Mouse (Mus musculus) midbrain, embryonic 13.5 days (tissue): ENCODE data around the gene Bcl2l14. TPM values are rescaled to one million over a fixed set of nuclear protein-coding genes. Genes with fewer than 3 reads are reported as not detected.
A peak's percentile ranks its signal among the peaks of the same experiment; 100 is the strongest.

ENCODE experiments used
- ATAC-seq: fragments of 200-750 bp; cut with Nextera tagmentation; 2 replicates; pipeline ENCODE4 v1.8.0; 2017; ENCODE audit warnings: mild to moderate bottlenecking, moderate TSS enrichment, moderate library complexity
- H3K27ac ChIP-seq: fragments of 300-500 bp; sonication (generic); 2 replicates; pipeline ENCODE4 v1.5.1; 2015; ENCODE audit warnings: inconsistent platforms, mild to moderate bottlenecking, moderate library complexity
- H3K27me3 ChIP-seq: fragments of 300-500 bp; sonication (generic); 2 replicates; pipeline ENCODE4 v1.6.1; 2015; ENCODE audit warnings: mild to moderate bottlenecking, inconsistent platforms
- H3K36me3 ChIP-seq: fragments of 300-500 bp; sonication (generic); 2 replicates; pipeline ENCODE4 v1.6.1; 2015; ENCODE audit warnings: mild to moderate bottlenecking, inconsistent platforms
- H3K4me1 ChIP-seq: fragments of 300-500 bp; sonication (generic); replicated peaks from 2 replicates; pipeline ENCODE4 v1.6.1; 2015; ENCODE audit warnings: inconsistent platforms
- H3K4me2 ChIP-seq: fragments of 300-500 bp; sonication (generic); replicated peaks from 2 replicates; pipeline ENCODE4 v1.6.1; 2015; ENCODE audit warnings: moderate library complexity, mild to moderate bottlenecking, inconsistent platforms
- H3K4me3 ChIP-seq: fragments of 300-500 bp; sonication (generic); replicated peaks from 2 replicates; pipeline ENCODE4 v1.5.1; 2015; ENCODE audit warnings: mild to moderate bottlenecking, inconsistent platforms
- H3K9ac ChIP-seq: fragments of 300-500 bp; sonication (generic); replicated peaks from 2 replicates; pipeline ENCODE4 v1.6.1; 2015; ENCODE audit warnings: mild to moderate bottlenecking, inconsistent platforms
- H3K9me3 ChIP-seq: fragments of 300-500 bp; sonication (generic); 2 replicates; pipeline ENCODE4 v1.6.1; 2016; ENCODE audit warnings: mild to moderate bottlenecking, inconsistent platforms
- WGBS: fragments of 180-500 bp; shearing (Covaris S2); methylation state at CpG from one replicate; pipeline ENCODE4 v1.1.7; 2015; 5-methylcytosine and 5-hydroxymethylcytosine counted together
- polyA plus RNA-seq: library from polyadenylated mRNA; unstranded; fragments of >200 nt; fragmentation: Nextera tagmentation; extraction: Ambion mirVana; gene quantifications from 2 replicates; pipeline ENCODE4 v1.2.1, GENCODE M21; 2015

The Bcl2l14 gene
- polyA plus RNA-seq, 1 experiment from 2014 or later = not detected

GRCm38 (mm10) chr6:134413706-134414531 lies 17.8 kb downstream of the Bcl2l14 start:
- Histone ChIP-seq H3K27ac (no peak overlapping the region), H3K36me3 (no peaks in the 10 kb centered on the region), H3K9me3 (no peaks in the 10 kb centered on the region), H3K27me3 (no peaks in the 10 kb centered on the region), H3K4me3 (no peak overlapping the region), H3K9ac (no peak overlapping the region), H3K4me2 (no peak overlapping the region), H3K4me1 (no peaks in the 10 kb centered on the region)
- WGBS = 68% methylated on average over 18 of the region's 18 CpGs
- ATAC-seq = no peak

GRCm38 (mm10) chr6:134414532-134414883 lies 18.4 kb downstream of the Bcl2l14 start:
- no peak overlapping the region for H3K9ac ChIP-seq
- no peaks in the 10 kb centered on the region for H3K9me3 ChIP-seq
- no peaks in the 10 kb centered on the region for H3K4me1 ChIP-seq
- H3K27me3 ChIP-seq = no peaks in the 10 kb centered on the region
- no peak overlapping the region for H3K4me3 ChIP-seq
- 76% methylated on average over 4 of the region's 4 CpGs for WGBS
- no peak overlapping the region for H3K27ac ChIP-seq
- no peaks in the 10 kb centered on the region for H3K36me3 ChIP-seq
- no peak for ATAC-seq
- no peak overlapping the region for H3K4me2 ChIP-seq

- no peaks in the 10 kb centered on the region for H3K9me3 ChIP-seq
- H3K4me1 ChIP-seq = no peaks in the 10 kb centered on the region
- ATAC-seq = no peak
- H3K4me2 ChIP-seq = no peak overlapping the region
- H3K36me3 ChIP-seq = no peaks in the 10 kb centered on the region
- H3K4me3 ChIP-seq = no peak overlapping the region
- no peak overlapping the region for H3K9ac ChIP-seq
- WGBS = 52% methylated on average over 3 of the region's 3 CpGs
- H3K27ac ChIP-seq = no peak overlapping the region
- no peaks in the 10 kb centered on the region for H3K27me3 ChIP-seq
These were observed 20.5 kb downstream of the Bcl2l14 start for GRCm38 (mm10) chr6:134416556-134417105.

GRCm38 (mm10) chr6:134417886-134418285 lies 21.8 kb downstream of the Bcl2l14 start:
- H3K27me3 ChIP-seq = no peaks in the 10 kb centered on the region
- H3K27ac ChIP-seq = no peak overlapping the region
- H3K9me3 ChIP-seq = no peaks in the 10 kb centered on the region
- WGBS = 70% methylated on average over 3 of the region's 3 CpGs
- no peak overlapping the region for H3K9ac ChIP-seq
- H3K4me3 ChIP-seq = no peak overlapping the region
- H3K36me3 ChIP-seq = no peaks in the 10 kb centered on the region
- no peak overlapping the region for H3K4me2 ChIP-seq
- no peaks in the 10 kb centered on the region for H3K4me1 ChIP-seq
- ATAC-seq = no peak

GRCm38 (mm10) chr6:134420375-134420774 lies 24.3 kb downstream of the Bcl2l14 start:
- Histone ChIP-seq H3K9ac (no peak overlapping the region), H3K9me3 (no peaks in the 10 kb centered on the region), H3K36me3 (no peaks in the 10 kb centered on the region), H3K4me1 (no peaks in the 10 kb centered on the region), H3K27me3 (no peaks in the 10 kb centered on the region), H3K4me3 (no peak overlapping the region), H3K27ac (no peak overlapping the region), H3K4me2 (no peak overlapping the region)
- no peak for ATAC-seq
- 87% methylated on average over 8 of the region's 8 CpGs for WGBS

- H3K4me3 ChIP-seq = no peak overlapping the region
- ATAC-seq = no peak
- 86% methylated on average over 6 of the region's 6 CpGs for WGBS
- no peaks in the 10 kb centered on the region for H3K27me3 ChIP-seq
- H3K9me3 ChIP-seq = no peaks in the 10 kb centered on the region
- no peak overlapping the region for H3K27ac ChIP-seq
- H3K4me1 ChIP-seq = no peaks in the 10 kb centered on the region
- no peak overlapping the region for H3K9ac ChIP-seq
- H3K36me3 ChIP-seq = no peaks in the 10 kb centered on the region
- H3K4me2 ChIP-seq = no peak overlapping the region
These were observed 25.8 kb downstream of the Bcl2l14 start for GRCm38 (mm10) chr6:134421921-134422320.

- H3K4me2 ChIP-seq = no peak overlapping the region
- peak; percentile 89 for ATAC-seq
- 48% methylated on average over 11 of the region's 11 CpGs for WGBS
These were observed 29.1 kb downstream of the Bcl2l14 start for GRCm38 (mm10) chr6:134425216-134425717.

GRCm38 (mm10) chr6:134427165-134427564 lies 31.0 kb downstream of the Bcl2l14 start:
- no peak overlapping the region for H3K9ac ChIP-seq
- H3K9me3 ChIP-seq = no peaks in the 10 kb centered on the region
- no peaks in the 10 kb centered on the region for H3K4me1 ChIP-seq
- H3K36me3 ChIP-seq = no peaks in the 10 kb centered on the region
- no peaks in the 10 kb centered on the region for H3K27me3 ChIP-seq
- H3K27ac ChIP-seq = no peak overlapping the region
- no peak for ATAC-seq
- H3K4me3 ChIP-seq = no peak overlapping the region
- no peak overlapping the region for H3K4me2 ChIP-seq
- 82% methylated on average over 3 of the region's 3 CpGs for WGBS

More at GRCm38 (mm10) chr6:134425216-134425717, 29.1 kb downstream of the Bcl2l14 start:
- no peaks in the 10 kb centered on the region for H3K27me3 ChIP-seq
- no peak overlapping the region for H3K4me3 ChIP-seq
- no peak overlapping the region for H3K9ac ChIP-seq
- no peaks in the 10 kb centered on the region for H3K36me3 ChIP-seq
- H3K9me3 ChIP-seq = no peaks in the 10 kb centered on the region
- H3K27ac ChIP-seq = no peak overlapping the region
- no peaks in the 10 kb centered on the region for H3K4me1 ChIP-seq

GRCm38 (mm10) chr6:134428455-134428854 lies 32.3 kb downstream of the Bcl2l14 start:
- no peaks in the 10 kb centered on the region for H3K4me1 ChIP-seq
- H3K27ac ChIP-seq = no peak overlapping the region
- no peak for ATAC-seq
- H3K27me3 ChIP-seq = no peaks in the 10 kb centered on the region
- H3K9ac ChIP-seq = no peak overlapping the region
- H3K9me3 ChIP-seq = no peaks in the 10 kb centered on the region
- no peak overlapping the region for H3K4me2 ChIP-seq
- H3K4me3 ChIP-seq = no peak overlapping the region
- 80% methylated on average over 5 of the region's 5 CpGs for WGBS
- H3K36me3 ChIP-seq = no peaks in the 10 kb centered on the region

- Histone ChIP-seq H3K27me3 (no peaks in the 10 kb centered on the region), H3K4me2 (no peak overlapping the region), H3K4me1 (no peaks in the 10 kb centered on the region), H3K9me3 (no peaks in the 10 kb centered on the region), H3K4me3 (no peak overlapping the region), H3K27ac (no peak overlapping the region), H3K36me3 (no peaks in the 10 kb centered on the region), H3K9ac (no peak overlapping the region)
- 79% methylated on average over 9 of the region's 9 CpGs for WGBS
- ATAC-seq = no peak
These were observed 34.2 kb downstream of the Bcl2l14 start for GRCm38 (mm10) chr6:134430161-134430799.

- Histone ChIP-seq H3K4me2 (no peak overlapping the region), H3K9ac (no peak overlapping the region), H3K9me3 (no peaks in the 10 kb centered on the region), H3K27me3 (no peaks in the 10 kb centered on the region), H3K4me3 (no peak overlapping the region), H3K4me1 (no peaks in the 10 kb centered on the region), H3K27ac (no peak overlapping the region), H3K36me3 (no peaks in the 10 kb centered on the region)
- no peak for ATAC-seq
- WGBS = 67% methylated on average over 4 of the region's 4 CpGs
These were observed 35.5 kb downstream of the Bcl2l14 start for GRCm38 (mm10) chr6:134431583-134431982.

- Histone ChIP-seq H3K4me1 (no peaks in the 10 kb centered on the region), H3K4me3 (no peak overlapping the region), H3K27me3 (no peaks in the 10 kb centered on the region), H3K9ac (no peak overlapping the region), H3K4me2 (no peak overlapping the region), H3K9me3 (no peaks in the 10 kb centered on the region), H3K36me3 (no peaks in the 10 kb centered on the region), H3K27ac (no peak overlapping the region)
- ATAC-seq = no peak
- 86% methylated on average over 3 of the region's 3 CpGs for WGBS
These were observed 37.2 kb downstream of the Bcl2l14 start for GRCm38 (mm10) chr6:134433281-134433680.
